Mouse (Mus musculus) stomach, embryonic 16.5 days (tissue): ENCODE measurements at regions not wholly inside any gene's neighbourhood (a gene's known extent, or its start where the extent isn't known, plus 50 kb on each side); places are given as distances from the start of the nearest gene placed in this dataset.

Experiments
- ATAC-seq: fragments of 200-750 bp; cut with Nextera tagmentation; 2 replicates; pipeline ENCODE4 v1.8.0; 2017; ENCODE audit warnings: moderate number of reproducible peaks, moderate TSS enrichment; ENCODE audit not compliant: insufficient read depth, low FRiP score
- H3K27ac ChIP-seq: fragments of 300-500 bp; sonication (generic); 2 replicates; pipeline ENCODE4 v1.5.1; 2014; ENCODE audit warnings: low read length
- H3K27me3 ChIP-seq: fragments of 300-500 bp; sonication (generic); 2 replicates; pipeline ENCODE4 v1.6.1; 2014; ENCODE audit warnings: low read length, control low read depth, mixed read lengths; ENCODE audit not compliant: control insufficient read depth, insufficient read depth
- H3K36me3 ChIP-seq: fragments of 300-500 bp; sonication (generic); 2 replicates; pipeline ENCODE4 v1.6.1; 2014; ENCODE audit warnings: low read length; ENCODE audit not compliant: control insufficient read depth, insufficient read depth
- H3K4me1 ChIP-seq: fragments of 300-500 bp; sonication (generic); 2 replicates; pipeline ENCODE4 v1.6.1; 2014; ENCODE audit warnings: low read length, control low read depth, mixed read lengths; ENCODE audit not compliant: control insufficient read depth, insufficient read depth
- H3K4me2 ChIP-seq: fragments of 300-500 bp; sonication (generic); 2 replicates; pipeline ENCODE4 v1.6.1; 2014; ENCODE audit warnings: low read depth, low read length, mixed read lengths
- H3K4me3 ChIP-seq: fragments of 300-500 bp; sonication (generic); replicated peaks from 2 replicates; pipeline ENCODE4 v1.5.1; 2014; ENCODE audit warnings: mild to moderate bottlenecking, low read length
- H3K9ac ChIP-seq: fragments of 300-500 bp; sonication (generic); 2 replicates; pipeline ENCODE4 v1.6.1; 2014; ENCODE audit warnings: low read length
- H3K9me3 ChIP-seq: fragments of 300-500 bp; sonication (generic); replicated peaks from 2 replicates; pipeline ENCODE4 v1.6.1; 2016; ENCODE audit warnings: low read length, control low read depth; ENCODE audit not compliant: control insufficient read depth
- WGBS: fragments of 180-500 bp; shearing (Covaris S2); extraction: QIAGEN DNeasy Blood & Tissue Kit; methylation state at CpG from one replicate; pipeline ENCODE4 v1.1.7; 2014; 5-methylcytosine and 5-hydroxymethylcytosine counted together

- Histone ChIP-seq H3K9me3 (no peaks in the 10 kb centered on the region), H3K27me3 (no peaks in the 10 kb centered on the region; the same call in 1 of the 2 replicates), H3K27ac (no peak overlapping the region), H3K9ac (no peak overlapping the region), H3K4me3 (no peak overlapping the region), H3K36me3 (no peaks in the 10 kb centered on the region), H3K4me1 (no peaks in the 10 kb centered on the region), H3K4me2 (no peak overlapping the region)
- ATAC-seq: no peak
- 79% methylated on average over 13 of the region's 13 CpGs for WGBS
Observed at GRCm38 (mm10) chr2:93120386-93120785, 67.0 kb upstream of the Trp53i11 start.

DNA sequence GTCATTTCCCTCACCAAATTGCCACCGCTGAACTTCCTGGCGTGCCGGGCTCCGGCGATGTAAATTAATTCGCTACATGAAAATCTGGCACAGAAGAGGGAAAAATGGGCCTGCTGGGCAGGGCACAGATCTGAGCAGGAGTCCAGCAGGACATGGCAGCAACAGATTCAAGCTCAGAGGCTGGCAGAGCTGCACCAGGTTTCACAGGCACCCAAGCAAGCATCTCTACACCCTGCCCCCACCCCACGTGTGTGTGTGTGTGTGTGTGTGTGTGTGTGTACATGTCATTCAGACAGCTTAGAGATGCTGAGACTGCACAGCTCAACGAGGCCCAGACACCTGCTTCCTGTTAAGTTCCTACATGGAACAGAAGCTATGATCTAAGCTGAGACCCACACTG, 68.3 kb upstream of the Trp53i11 start:
- no peaks in the 10 kb centered on the region for H3K4me1 ChIP-seq
- no peak for ATAC-seq
- no peak overlapping the region for H3K27ac ChIP-seq
- H3K9ac ChIP-seq: no peak overlapping the region
- WGBS: 72% methylated on average over 8 of the region's 8 CpGs
- no peak overlapping the region for H3K4me2 ChIP-seq
- H3K36me3 ChIP-seq: no peaks in the 10 kb centered on the region
- H3K27me3 ChIP-seq: no peaks in the 10 kb centered on the region; the same call in 1 of the 2 replicates
- no peaks in the 10 kb centered on the region for H3K9me3 ChIP-seq
- no peak overlapping the region for H3K4me3 ChIP-seq

- no peaks in the 10 kb centered on the region for H3K4me1 ChIP-seq
- ATAC-seq: no peak
- WGBS: 53% methylated on average over 2 of the region's 3 CpGs
- no peaks in the 10 kb centered on the region; the same call in 1 of the 2 replicates for H3K27me3 ChIP-seq
- no peak overlapping the region for H3K27ac ChIP-seq
- no peak overlapping the region for H3K4me3 ChIP-seq
- H3K9ac ChIP-seq: no peak overlapping the region
- no peak overlapping the region for H3K4me2 ChIP-seq
- no peaks in the 10 kb centered on the region for H3K9me3 ChIP-seq
- no peaks in the 10 kb centered on the region for H3K36me3 ChIP-seq
Observed at GRCm38 (mm10) chr2:93115303-93115702, 69.3 kb upstream of the Prdm11 start.

DNA sequence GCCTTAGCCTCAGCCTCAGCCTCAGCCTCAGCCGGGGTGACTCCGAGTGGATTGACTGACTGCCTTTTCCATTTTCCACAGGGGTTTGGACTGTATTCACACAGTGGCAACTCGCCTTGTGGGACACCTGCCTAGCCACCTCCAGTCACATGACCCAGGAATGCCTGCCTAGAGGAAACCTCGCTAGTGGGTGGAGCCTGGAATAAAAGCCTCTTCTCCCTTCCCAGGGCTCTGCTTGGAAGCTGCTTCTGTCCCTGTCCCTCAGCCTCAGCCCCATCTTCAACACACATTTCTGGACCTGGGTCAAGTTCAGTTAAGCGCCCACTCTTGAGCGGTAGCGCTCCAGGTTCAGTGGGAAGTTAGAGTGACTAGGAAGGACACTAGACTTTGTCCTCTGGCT, 68.0 kb upstream of the Prdm11 start:
- Histone ChIP-seq H3K9ac (no peak overlapping the region), H3K4me3 (no peak overlapping the region), H3K4me2 (no peak overlapping the region), H3K36me3 (no peaks in the 10 kb centered on the region), H3K4me1 (no peaks in the 10 kb centered on the region), H3K27ac (no peak overlapping the region), H3K9me3 (no peaks in the 10 kb centered on the region), H3K27me3 (no peaks in the 10 kb centered on the region; the same call in 1 of the 2 replicates)
- no peak for ATAC-seq
- WGBS: 79% methylated on average over 7 of the region's 7 CpGs

DNA sequence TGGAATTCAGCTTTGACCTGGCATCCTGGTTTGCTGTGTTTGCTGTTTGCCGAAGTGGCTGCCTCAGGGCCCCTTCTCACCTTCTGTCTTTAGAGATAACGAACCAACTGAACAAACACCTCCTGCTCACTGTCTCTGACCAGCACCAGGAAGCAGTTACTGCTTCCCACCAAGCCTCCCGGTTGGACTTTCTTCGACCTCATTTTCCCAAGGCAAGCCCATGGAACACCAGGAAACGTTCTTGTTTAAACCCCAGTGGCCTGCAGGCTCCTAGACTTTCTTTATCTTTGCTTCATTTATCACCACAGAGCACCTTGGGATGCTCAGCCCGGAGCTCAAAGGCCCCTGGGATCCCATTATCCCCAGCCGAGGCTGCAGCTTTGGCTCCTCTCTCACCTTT, 66.4 kb upstream of the Prdm11 start:
- Histone ChIP-seq H3K27ac (peak overlapping the region; percentile 65), H3K27me3 (no peaks in the 10 kb centered on the region; the same call in 1 of the 2 replicates), H3K4me2 (no peak overlapping the region), H3K4me3 (no peak overlapping the region), H3K4me1 (no peaks in the 10 kb centered on the region), H3K9me3 (no peaks in the 10 kb centered on the region), H3K9ac (no peak overlapping the region), H3K36me3 (no peaks in the 10 kb centered on the region)
- peak; percentile 46 for ATAC-seq
- 23% methylated on average over 7 of the region's 7 CpGs for WGBS

DNA sequence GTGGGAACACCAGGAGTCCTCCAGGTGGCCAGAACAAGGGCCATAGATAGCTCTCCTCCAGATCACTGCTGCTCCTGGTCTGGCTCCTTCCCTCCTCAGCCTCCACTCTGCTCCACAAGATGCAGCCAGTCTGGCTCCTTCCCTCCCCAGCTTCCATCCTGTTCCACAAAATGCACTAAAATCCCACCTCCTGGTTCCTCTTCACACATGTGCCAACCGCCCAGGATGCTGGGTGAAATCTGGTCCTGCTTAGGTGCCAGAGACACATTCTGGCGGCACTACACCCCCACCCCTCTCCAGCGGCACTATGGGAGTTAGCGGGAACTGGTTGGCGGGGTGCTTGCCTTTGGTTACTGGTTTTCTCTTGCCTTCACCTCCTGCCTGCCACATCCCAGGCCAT, 64.9 kb upstream of the Prdm11 start:
- Histone ChIP-seq H3K27me3 (no peaks in the 10 kb centered on the region), H3K4me1 (no peaks in the 10 kb centered on the region), H3K9me3 (no peaks in the 10 kb centered on the region), H3K9ac (no peak overlapping the region), H3K27ac (no peak overlapping the region), H3K4me3 (no peak overlapping the region), H3K4me2 (no peak overlapping the region), H3K36me3 (no peaks in the 10 kb centered on the region)
- ATAC-seq: no peak
- WGBS: 82% methylated on average over 5 of the region's 5 CpGs

GRCm38 (mm10) chr2:93106581-93106980, 60.6 kb upstream of the Prdm11 start:
- no peak overlapping the region for H3K27ac ChIP-seq
- H3K9ac ChIP-seq: no peak overlapping the region
- no peaks in the 10 kb centered on the region for H3K36me3 ChIP-seq
- no peaks in the 10 kb centered on the region for H3K4me1 ChIP-seq
- WGBS: 71% methylated on average over 6 of the region's 6 CpGs
- no peak overlapping the region for H3K4me2 ChIP-seq
- no peak overlapping the region for H3K4me3 ChIP-seq
- no peaks in the 10 kb centered on the region for H3K9me3 ChIP-seq
- no peaks in the 10 kb centered on the region for H3K27me3 ChIP-seq
- no peak for ATAC-seq

DNA sequence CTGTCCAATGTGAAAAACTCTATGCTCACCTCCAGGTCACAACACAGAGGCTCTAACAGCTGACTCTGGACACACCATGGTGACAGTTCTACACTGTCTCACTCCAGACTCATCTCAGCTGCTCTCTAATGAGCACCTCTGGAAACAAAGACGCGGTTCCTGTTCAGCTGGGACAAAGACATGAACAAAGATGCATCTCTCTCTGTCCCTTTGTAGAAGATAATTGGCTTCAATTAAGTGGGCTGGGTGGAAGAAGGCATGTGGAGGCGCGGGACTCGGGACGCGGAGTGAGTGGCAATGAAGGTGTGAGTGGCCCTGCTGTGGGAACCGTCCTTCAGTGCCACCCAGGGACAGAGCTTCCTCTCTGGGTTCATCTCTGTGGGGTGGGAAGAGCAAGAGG, 56.0 kb upstream of the Prdm11 start:
- Histone ChIP-seq H3K4me1 (no peaks in the 10 kb centered on the region), H3K27ac (no peak overlapping the region), H3K9me3 (no peaks in the 10 kb centered on the region), H3K4me2 (no peak overlapping the region), H3K36me3 (no peaks in the 10 kb centered on the region), H3K9ac (no peak overlapping the region), H3K27me3 (no peaks in the 10 kb centered on the region), H3K4me3 (no peak overlapping the region)
- ATAC-seq: no peak
- 85% methylated on average over 8 of the region's 8 CpGs for WGBS

GRCm38 (mm10) chr2:93099780-93100179, 53.8 kb upstream of the Prdm11 start:
- no peaks in the 10 kb centered on the region for H3K36me3 ChIP-seq
- H3K27ac ChIP-seq: no peak overlapping the region
- H3K4me3 ChIP-seq: no peak overlapping the region
- H3K27me3 ChIP-seq: no peaks in the 10 kb centered on the region
- no peaks in the 10 kb centered on the region for H3K4me1 ChIP-seq
- H3K9ac ChIP-seq: no peak overlapping the region
- ATAC-seq: 0 out of 2 replicates have a peak, but pooled peaks have one; percentile 33
- WGBS: 36% methylated on average over 3 of the region's 3 CpGs
- no peaks in the 10 kb centered on the region for H3K9me3 ChIP-seq
- H3K4me2 ChIP-seq: no peak overlapping the region

DNA sequence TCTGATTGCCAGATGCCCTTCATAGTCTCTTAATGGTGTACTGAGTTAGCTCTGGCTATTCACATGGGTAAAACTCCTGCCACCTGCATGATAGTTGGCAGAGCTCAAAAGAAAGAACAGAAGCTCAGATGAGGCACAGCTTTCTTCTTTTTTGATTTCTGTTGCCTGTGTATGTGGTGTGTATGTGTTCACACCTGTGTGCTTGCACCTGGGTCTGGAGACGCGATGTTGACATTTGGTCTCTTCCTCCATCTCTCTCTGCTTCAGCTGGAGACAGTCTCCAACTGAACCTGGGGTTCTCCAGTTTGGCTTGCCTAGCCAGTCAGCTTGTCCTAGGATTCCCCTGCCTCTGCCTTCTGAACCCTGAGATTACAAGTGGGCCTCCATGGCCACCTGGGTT, 51.0 kb upstream of the Prdm11 start:
- Histone ChIP-seq H3K4me2 (no peak overlapping the region), H3K27me3 (no peaks in the 10 kb centered on the region), H3K9me3 (no peaks in the 10 kb centered on the region), H3K4me3 (no peak overlapping the region), H3K9ac (no peak overlapping the region), H3K36me3 (no peaks in the 10 kb centered on the region), H3K4me1 (no peaks in the 10 kb centered on the region), H3K27ac (no peak overlapping the region)
- WGBS: 96% methylated on average over 2 of the region's 2 CpGs
- no peak for ATAC-seq
